Mouse (Mus musculus) CH12.LX (cell line): ENCODE measurements around the gene Krt222. TPM values are rescaled to one million over a fixed set of nuclear protein-coding genes. Genes with fewer than 3 reads are reported as not detected.
A peak's percentile ranks its signal among the peaks of the same experiment; 100 is the strongest.

Source experiments
- DNase-seq: peaks from one replicate; pipeline ENCODE4 v3.0.0-alpha.2; 2013; ENCODE audit errors: extremely low read depth
- H3K27ac ChIP-seq: 2 replicates; pipeline ENCODE4 v1.5.1; 2012; ENCODE audit warnings: low read depth, mild to moderate bottlenecking, control low read depth, moderate library complexity; ENCODE audit not compliant: insufficient read depth
- H3K27me3 ChIP-seq: replicated peaks from 2 replicates; pipeline ENCODE3; 2012; ENCODE audit warnings: inconsistent platforms
- H3K36me3 ChIP-seq, 2 experiments: replicated peaks in 1 of 2; 2 replicates each; pipeline versions ENCODE3 to v1.6.1; 2012; ENCODE audit warnings: inconsistent platforms in 1 of 2, low read length in 1 of 2, mild to moderate bottlenecking in 1 of 2, mixed read lengths in 1 of 2, moderate library complexity in 1 of 2; ENCODE audit not compliant: control insufficient read depth in 1 of 2, insufficient read depth in 1 of 2
- H3K4me1 ChIP-seq, 2 experiments: 2 replicates each; pipeline ENCODE4 v1.6.1; 2012; ENCODE audit warnings: inconsistent platforms in 1 of 2, moderate library complexity in 1 of 2; ENCODE audit not compliant: insufficient read depth in 2 of 2, control insufficient read depth in 1 of 2
- H3K4me2 ChIP-seq: 2 replicates; pipeline ENCODE4 v1.6.1; 2012; ENCODE audit warnings: low read depth, mild to moderate bottlenecking, control low read depth; ENCODE audit not compliant: poor library complexity, insufficient read depth, severe bottlenecking
- H3K4me3 ChIP-seq, 3 experiments: fragments of 150-350 bp in 1 of 3; sonication (generic) in 1 of 3; replicated peaks in 1 of 3; 2 replicates each; pipeline versions ENCODE3 to v1.5.1; 2011 to 2012; ENCODE audit warnings: low read depth in 2 of 3, low read length in 2 of 3, mild to moderate bottlenecking in 2 of 3, moderate library complexity in 2 of 3, control low read depth in 1 of 3, improper control_type of control experiment in 1 of 3, inconsistent platforms in 1 of 3, mixed read lengths in 1 of 3; ENCODE audit not compliant: poor library complexity in 1 of 3
- H3K79me2 ChIP-seq: replicated peaks from 2 replicates; pipeline ENCODE4 v1.6.1; 2012; ENCODE audit warnings: mild to moderate bottlenecking, moderate library complexity; ENCODE audit not compliant: control insufficient read depth, poor library complexity, insufficient read depth, severe bottlenecking; ENCODE audit errors: extremely low read depth
- H3K9ac ChIP-seq: 2 replicates; pipeline ENCODE4 v1.6.1; 2012; ENCODE audit warnings: low read depth, mild to moderate bottlenecking, control low read depth, moderate library complexity; ENCODE audit not compliant: insufficient read depth
- H3K9me3 ChIP-seq: replicated peaks from 2 replicates; pipeline ENCODE3; 2012; ENCODE audit warnings: low read length, inconsistent platforms, mixed read lengths
- CHD1 ChIP-seq: IDR thresholded peaks from 2 replicates; pipeline ENCODE4 v1.6.1; 2012; ENCODE audit warnings: low read depth, low read length, improper control_type of control experiment, inconsistent platforms
- CHD2 ChIP-seq: IDR thresholded peaks from 2 replicates; pipeline ENCODE4 v1.6.1; 2011; ENCODE audit warnings: low read length, improper control_type of control experiment
- CTCF ChIP-seq, 2 experiments: IDR thresholded peaks in 1 of 2; conservative IDR thresholded peaks in 1 of 2; 2 replicates each; pipeline ENCODE4 v1.5.1; 2011 to 2012; ENCODE audit warnings: low read depth in 2 of 2, low read length in 2 of 2, improper control_type of control experiment in 1 of 2, inconsistent platforms in 1 of 2, mild to moderate bottlenecking in 1 of 2, moderate library complexity in 1 of 2
- ELF1 ChIP-seq: IDR thresholded peaks from 2 replicates; pipeline ENCODE4 v1.6.1; 2014; ENCODE audit warnings: low read depth, mild to moderate bottlenecking, inconsistent platforms, low read length, improper control_type of control experiment
- GABPA ChIP-seq: IDR thresholded peaks from 2 replicates; pipeline ENCODE4 v1.6.1; 2012; ENCODE audit warnings: low read depth, low read length, improper control_type of control experiment, inconsistent platforms; ENCODE audit not compliant: insufficient replicate concordance
- JUN ChIP-seq: IDR thresholded peaks from 2 replicates; pipeline ENCODE4 v1.6.1; 2011; ENCODE audit warnings: low read depth, mild to moderate bottlenecking, low read length, improper control_type of control experiment, moderate library complexity; ENCODE audit not compliant: insufficient read depth
- MAFK ChIP-seq: IDR thresholded peaks from 2 replicates; pipeline ENCODE4 v1.6.1; 2011; ENCODE audit warnings: low read length, improper control_type of control experiment; ENCODE audit not compliant: insufficient replicate concordance
- MAX ChIP-seq: IDR thresholded peaks from 2 replicates; pipeline ENCODE4 v1.6.1; 2011; ENCODE audit warnings: low read length, improper control_type of control experiment
- MXI1 ChIP-seq: IDR thresholded peaks from 2 replicates; pipeline ENCODE4 v1.6.1; 2011; ENCODE audit warnings: mild to moderate bottlenecking, low read depth, low read length, improper control_type of control experiment
- MYC ChIP-seq: IDR thresholded peaks from 2 replicates; pipeline ENCODE4 v1.6.1; 2011; ENCODE audit warnings: low read depth, mild to moderate bottlenecking, improper control_type of control experiment, low read length
- NELFE ChIP-seq: IDR thresholded peaks from 2 replicates; pipeline ENCODE4 v1.6.1; 2011; ENCODE audit warnings: low read depth, low read length, improper control_type of control experiment
- RAD21 ChIP-seq: IDR thresholded peaks from 2 replicates; pipeline ENCODE4 v1.6.1; 2011; ENCODE audit warnings: low read depth, mild to moderate bottlenecking, low read length, improper control_type of control experiment, moderate library complexity
- SMC3 ChIP-seq: IDR thresholded peaks from 2 replicates; pipeline ENCODE4 v1.6.1; 2011; ENCODE audit warnings: low read depth, low read length, improper control_type of control experiment
- ZC3H11A ChIP-seq: IDR thresholded peaks from 2 replicates; pipeline ENCODE4 v1.6.1; 2012; ENCODE audit warnings: low read depth, mild to moderate bottlenecking, inconsistent platforms, low read length, improper control_type of control experiment
- ZNF384 ChIP-seq: IDR thresholded peaks from 2 replicates; pipeline ENCODE4 v1.6.1; 2012; ENCODE audit warnings: low read depth, low read length, improper control_type of control experiment, inconsistent platforms
- dilution Hi-C: fragments of 300-500 bp; cut with MboI; formaldehyde crosslinking; loops from 2 replicates; pipeline ENCODE4 v1.14.3; 2020; ENCODE audit warnings: low sequenced_read_pairs; ENCODE audit not compliant: extremely low pct_unique_long_range_greater_than_20kb, extremely low pct_ligation_motif_present
- in situ Hi-C: fragments of 300-500 bp; cut with MboI; formaldehyde crosslinking; loops from 3 replicates; pipeline ENCODE4 v1.14.3; 2019; ENCODE audit warnings: low sequenced_read_pairs, low pct_ligation_motif_present, low pct_unique_long_range_greater_than_20kb, mixed read lengths
- polyA plus RNA-seq: library from polyadenylated mRNA; unstranded; fragments of >175 nt; gene quantifications from 2 replicates; pipeline ENCODE4 v1.2.1, GENCODE M21; 2012; ENCODE audit warnings: low read depth; ENCODE audit not compliant: insufficient read length
- total RNA-seq, 2 experiments: library from RNA; depleted of rRNA; stranded (reverse); fragments of 300-350 nt in 1 of 2; fragments of >200 nt in 1 of 2; gene quantifications; 2 replicates each; pipeline ENCODE4 v1.2.3; 2012 to 2014

Krt222 gene
- total and polyA plus RNA-seq, 3 experiments, result 22.0 to 24.4 (median 22.9) TPM

DNA sequence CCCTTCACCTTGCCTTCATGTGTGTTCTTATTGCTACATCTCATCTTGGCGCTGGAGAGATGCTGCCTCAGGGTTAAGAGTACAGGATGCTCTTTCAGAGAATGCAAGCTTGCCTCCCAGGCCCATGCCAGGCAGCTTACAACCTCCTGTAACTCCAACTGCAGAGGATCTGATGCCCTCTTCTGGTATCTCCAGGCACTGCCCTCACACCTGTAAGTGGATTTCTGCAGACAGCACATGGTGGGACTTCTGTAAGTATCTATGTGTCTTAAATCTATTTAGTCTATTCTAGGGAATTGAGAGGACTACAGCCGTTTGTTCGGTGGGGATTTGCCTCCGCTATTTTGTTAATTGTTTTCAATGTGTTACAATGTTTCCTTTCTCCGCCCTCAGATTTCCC lies 49.0 kb upstream of the Krt222 start:
- in situ Hi-C loops, result loop anchor here (5.0 kb wide), 2 partner anchors 36 to 96 kb away; no protein-coding TSS in a partner anchor
- no peak overlapping the region for H3K27ac ChIP-seq
- peaks cover 13% of the 10 kb centered on the region for H3K27me3 ChIP-seq
- peaks cover 10% of the 10 kb centered on the region for H3K9me3 ChIP-seq
- H3K9ac ChIP-seq, result no peak overlapping the region
- H3K36me3 ChIP-seq, result no peaks in the 10 kb centered on the region
- DNase-seq, result peak; percentile 75
- no peaks in the 10 kb centered on the region for H3K79me2 ChIP-seq
- H3K4me3 ChIP-seq, result no peak overlapping the region
- TF ChIP-seq CTCF (conservative IDR thresholded peaks at IDR 0.05 in 1 of 2, IDR thresholded peaks at IDR 0.05 in 1 of 2; ENCODE audit: low read depth in 2 of 2, low read length in 2 of 2) (peak; percentile 56 to 93; a peak in 3 of 4 replicates), ZNF384 (no peak), ELF1 (no peak), NELFE (no peak), ZC3H11A (peak; percentile 81), SMC3 (peak; percentile 95), MAX (0 out of 2 replicates have a peak, but pooled peaks have one; percentile 56), MYC (peak; percentile 85; the same call in 1 of the 2 replicates), RAD21 (peak; percentile 86)
- dilution Hi-C loops, result no loop called here
- H3K4me1 ChIP-seq, result peaks cover 0 to 2% of the 10 kb centered on the region in 2 experiments; a peak in 1 of 4 replicates
- H3K4me2 ChIP-seq, result no peak overlapping the region

DNA sequence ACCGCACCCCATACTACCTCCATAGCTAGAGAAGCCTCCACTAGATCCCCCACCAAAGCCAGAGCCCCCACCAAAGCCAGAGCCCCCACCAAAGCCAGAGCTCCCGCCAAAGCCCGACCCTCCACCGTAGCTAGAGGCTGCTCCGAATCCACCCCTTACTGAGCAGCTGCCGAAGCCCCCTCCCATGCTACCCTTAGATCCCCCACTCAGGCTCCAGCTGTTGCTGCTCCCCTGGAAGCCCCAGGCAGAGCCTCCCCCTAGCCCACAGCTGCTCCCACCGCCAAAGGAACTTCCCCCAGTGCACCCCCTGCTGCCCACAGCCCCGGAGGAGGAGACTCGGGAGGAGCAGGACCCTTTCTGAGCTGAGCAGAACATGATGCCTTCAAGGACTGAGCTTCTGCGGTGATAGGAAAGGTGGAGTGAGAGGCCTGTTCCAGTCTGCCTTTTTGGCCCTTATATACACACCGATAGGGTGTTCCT lies 41.0 kb upstream of the Krt222 start, which contains the start of gene Krt24:
TSS of gene Krt24 (minus strand) at position 430 of the 480 bp plus-strand sequence.
- Histone ChIP-seq H3K27ac (no peak within 1 kb of the TSS), H3K4me3 (no peak within 1 kb of the TSS), H3K9ac (no peak within 1 kb of the TSS), H3K36me3 (no peaks in the 10 kb centered on the region), H3K79me2 (no peaks in the 10 kb centered on the region), H3K9me3 (no peaks in the 10 kb centered on the region), H3K4me1 (peaks cover 8% of the 10 kb centered on the region in 2 experiments), H3K27me3 (no peaks in the 10 kb centered on the region), H3K4me2 (no peak within 1 kb of the TSS)
- no peak for TF ChIP-seq MXI1
- TF ChIP-seq CHD1, result no peak
- TF ChIP-seq GABPA, result no peak
- TF ChIP-seq MAFK, result no peak
- no peak for TF ChIP-seq ELF1
- no peak for TF ChIP-seq CHD2
- TF ChIP-seq JUN, result no peak
- dilution Hi-C loops, result no loop called here
- in situ Hi-C loops, result no loop called here
- no peak for DNase-seq
